Mouse (Mus musculus) hindbrain, embryonic 16.5 days (tissue): ENCODE results near the gene Smo. TPM values are rescaled to one million over a fixed set of nuclear protein-coding genes. Genes with fewer than 3 reads are reported as not detected.

Experiments
- ATAC-seq: fragments of 200-750 bp; cut with Nextera tagmentation; 2 replicates; pipeline ENCODE4 v1.8.0; 2017; ENCODE audit warnings: moderate TSS enrichment, moderate library complexity
- H3K27ac ChIP-seq: fragments of 300-500 bp; sonication (generic); 2 replicates; pipeline ENCODE4 v1.5.1; 2014; ENCODE audit warnings: low read depth, mild to moderate bottlenecking, control low read depth, low read length, moderate library complexity
- H3K27me3 ChIP-seq: fragments of 300-500 bp; sonication (generic); replicated peaks from 2 replicates; pipeline ENCODE4 v1.6.1; 2014; ENCODE audit warnings: low read length; ENCODE audit not compliant: control insufficient read depth, insufficient read depth
- H3K36me3 ChIP-seq: fragments of 300-500 bp; sonication (generic); 2 replicates; pipeline ENCODE4 v1.6.1; 2014; ENCODE audit warnings: mild to moderate bottlenecking, low read length, moderate library complexity, mixed read lengths; ENCODE audit not compliant: control insufficient read depth, insufficient read depth
- H3K4me1 ChIP-seq: fragments of 300-500 bp; sonication (generic); 2 replicates; pipeline ENCODE4 v1.6.1; 2014; ENCODE audit warnings: low read depth, low read length; ENCODE audit not compliant: control insufficient read depth, insufficient read depth
- H3K4me2 ChIP-seq: fragments of 300-500 bp; sonication (generic); 2 replicates; pipeline ENCODE4 v1.6.1; 2014; ENCODE audit warnings: mild to moderate bottlenecking, low read length, control low read depth, moderate library complexity
- H3K4me3 ChIP-seq: fragments of 300-500 bp; sonication (generic); 2 replicates; pipeline ENCODE4 v1.5.1; 2014; ENCODE audit warnings: mild to moderate bottlenecking, low read length, control low read depth, moderate library complexity
- H3K9ac ChIP-seq: fragments of 300-500 bp; sonication (generic); 2 replicates; pipeline ENCODE4 v1.6.1; 2014; ENCODE audit warnings: low read depth, mild to moderate bottlenecking, control low read depth, low read length, moderate library complexity
- H3K9me3 ChIP-seq: fragments of 300-500 bp; sonication (generic); 2 replicates; pipeline ENCODE4 v1.6.1; 2014; ENCODE audit warnings: mild to moderate bottlenecking, low read length, moderate library complexity; ENCODE audit not compliant: control insufficient read depth
- WGBS: fragments of 180-500 bp; shearing (Covaris S2); extraction: QIAGEN DNeasy Blood & Tissue Kit; methylation state at CpG from one replicate; pipeline ENCODE4 v1.1.7; 2014; 5-methylcytosine and 5-hydroxymethylcytosine counted together
- polyA plus RNA-seq: library from polyadenylated mRNA; unstranded; fragments of >200 nt; fragmentation: Nextera tagmentation; extraction: Ambion mirVana; gene quantifications from 2 replicates; pipeline ENCODE4 v1.2.1, GENCODE M21; 2015

The Smo gene
- polyA plus RNA-seq, 1 experiment from 2014 or later = 10.4 TPM

DNA sequence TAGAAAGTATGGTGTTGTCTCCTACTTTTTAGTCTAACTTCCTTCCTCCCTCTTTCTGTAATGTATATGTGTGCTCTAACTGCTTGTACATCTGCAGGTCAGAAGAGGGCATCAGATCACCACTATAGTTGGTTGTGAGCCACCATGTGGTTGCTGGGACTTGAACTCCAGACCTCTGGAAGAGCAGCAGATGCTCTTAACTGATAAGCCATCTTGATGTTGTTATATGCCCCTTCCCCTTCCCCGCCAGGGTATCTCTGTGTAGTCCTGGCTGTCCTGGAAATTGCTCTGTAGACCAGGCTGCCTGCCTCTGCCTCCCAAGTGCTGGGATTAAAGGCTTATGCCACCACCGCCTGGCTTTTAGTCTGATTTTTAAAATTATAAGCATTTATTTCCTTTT is 31.6 kb downstream of the Smo start:
- Histone ChIP-seq H3K36me3 (no peaks in the 10 kb centered on the region), H3K27me3 (no peaks in the 10 kb centered on the region), H3K4me2 (no peak overlapping the region), H3K9me3 (no peaks in the 10 kb centered on the region), H3K27ac (no peak overlapping the region), H3K9ac (no peak overlapping the region), H3K4me3 (no peak overlapping the region), H3K4me1 (peaks cover 7% of the 10 kb centered on the region)
- 96% methylated on average over 2 of the region's 2 CpGs for WGBS
- ATAC-seq = no peak

GRCm38 (mm10) chr6:29767813-29768660 is 32.7 kb downstream of the Smo start, which contains the start of gene Ahcyl2:
Gene Ahcyl2, plus strand, starts transcription at chr6:29768011.
- H3K4me1 ChIP-seq = peaks cover 7% of the 10 kb centered on the region
- H3K9ac ChIP-seq = peak within 1 kb of the TSS; percentile 90
- H3K27me3 ChIP-seq = no peaks in the 10 kb centered on the region
- WGBS = 0% methylated on average over 51 of the region's 61 CpGs
- ATAC-seq = peak; percentile 99
- H3K4me3 ChIP-seq = peak within 1 kb of the TSS; percentile 98
- H3K9me3 ChIP-seq = no peaks in the 10 kb centered on the region
- H3K27ac ChIP-seq = peak within 1 kb of the TSS; percentile 95
- H3K36me3 ChIP-seq = no peaks in the 10 kb centered on the region
- H3K4me2 ChIP-seq = peak within 1 kb of the TSS; percentile 61

DNA sequence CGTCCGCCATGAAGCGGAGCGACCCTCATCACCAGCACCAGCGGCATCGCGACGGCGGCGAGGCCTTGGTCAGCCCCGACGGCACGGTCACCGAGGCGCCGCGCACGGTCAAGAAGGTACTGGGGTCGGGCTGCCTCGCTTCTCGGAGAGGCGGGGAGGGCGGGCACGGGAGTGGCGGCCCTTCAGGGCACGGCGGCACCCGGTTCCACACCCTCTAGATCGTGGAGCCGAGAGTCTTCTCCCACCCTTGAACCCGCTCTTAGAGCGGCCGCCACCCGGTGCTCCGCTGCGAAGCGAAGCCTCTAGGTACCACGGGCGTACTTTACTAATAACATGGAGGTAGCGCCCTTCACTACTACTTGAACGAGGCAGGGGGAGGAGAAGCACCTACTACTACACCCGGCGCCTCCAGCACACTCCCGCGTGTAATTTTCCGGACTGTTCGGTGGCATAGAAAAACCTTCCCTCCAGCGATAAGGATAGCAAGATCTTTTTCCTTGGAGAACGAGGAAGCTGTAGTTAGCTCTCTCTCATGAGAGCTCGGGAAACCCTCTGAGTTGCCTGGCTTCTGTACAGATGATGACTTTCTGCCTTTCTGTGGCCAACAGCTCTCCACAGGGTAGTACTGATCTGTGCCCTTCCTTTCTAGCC is 33.6 kb downstream of the Smo start:
- H3K4me1 ChIP-seq = peaks cover 7% of the 10 kb centered on the region
- H3K27ac ChIP-seq = peak overlapping the region; percentile 95
- peak overlapping the region; percentile 90 for H3K9ac ChIP-seq
- no peaks in the 10 kb centered on the region for H3K27me3 ChIP-seq
- H3K4me3 ChIP-seq = peak overlapping the region; percentile 98
- no peak; the same call in 1 of the 2 replicates for ATAC-seq
- H3K9me3 ChIP-seq = no peaks in the 10 kb centered on the region
- H3K36me3 ChIP-seq = no peaks in the 10 kb centered on the region
- WGBS = under 1% methylated on average over 45 of the region's 50 CpGs
- peak overlapping the region; percentile 61 for H3K4me2 ChIP-seq

- Histone ChIP-seq H3K4me3 (no peak overlapping the region), H3K4me2 (no peak overlapping the region), H3K36me3 (no peaks in the 10 kb centered on the region), H3K27ac (no peak overlapping the region), H3K27me3 (no peaks in the 10 kb centered on the region), H3K4me1 (peaks cover 9% of the 10 kb centered on the region), H3K9ac (no peak overlapping the region), H3K9me3 (no peaks in the 10 kb centered on the region)
- ATAC-seq = no peak
- 55% methylated on average over 2 of the region's 2 CpGs for WGBS
Observed at GRCm38 (mm10) chr6:29770672-29771321, 35.5 kb downstream of the Smo start.

DNA sequence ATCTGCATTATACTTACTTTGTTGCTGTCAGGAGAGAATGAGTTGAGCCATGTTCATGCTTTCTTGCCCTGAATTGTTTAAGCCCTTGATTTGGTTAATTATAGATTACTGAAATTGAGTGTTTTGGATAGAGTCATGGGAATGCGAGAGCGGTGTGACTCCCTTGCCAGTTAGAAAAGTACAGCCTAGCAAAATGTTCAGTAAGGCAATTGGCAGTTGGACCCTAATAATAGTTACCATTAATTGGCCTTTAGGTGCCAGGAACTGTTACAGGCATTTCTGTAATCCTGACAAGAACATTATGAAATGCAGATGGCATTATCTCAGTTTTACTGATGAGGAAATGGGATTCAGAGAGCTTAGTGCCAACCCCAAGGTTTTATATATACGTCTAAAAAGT is 36.9 kb downstream of the Smo start:
- H3K27me3 ChIP-seq = no peaks in the 10 kb centered on the region
- WGBS = 81% methylated on average over 3 of the region's 3 CpGs
- H3K4me2 ChIP-seq = no peak overlapping the region
- no peak overlapping the region for H3K4me3 ChIP-seq
- no peak overlapping the region for H3K9ac ChIP-seq
- H3K36me3 ChIP-seq = no peaks in the 10 kb centered on the region
- H3K9me3 ChIP-seq = no peaks in the 10 kb centered on the region
- H3K27ac ChIP-seq = no peak overlapping the region
- peaks cover 11% of the 10 kb centered on the region for H3K4me1 ChIP-seq
- no peak for ATAC-seq

GRCm38 (mm10) chr6:29774161-29774560 is 38.9 kb downstream of the Smo start:
- Histone ChIP-seq H3K36me3 (no peaks in the 10 kb centered on the region), H3K27ac (no peak overlapping the region), H3K4me1 (peaks cover 11% of the 10 kb centered on the region), H3K27me3 (no peaks in the 10 kb centered on the region), H3K4me3 (no peak overlapping the region), H3K9ac (no peak overlapping the region), H3K4me2 (no peak overlapping the region), H3K9me3 (no peaks in the 10 kb centered on the region)
- no peak for ATAC-seq
- WGBS = 100% methylated on average over 1 of the region's 1 CpGs

DNA sequence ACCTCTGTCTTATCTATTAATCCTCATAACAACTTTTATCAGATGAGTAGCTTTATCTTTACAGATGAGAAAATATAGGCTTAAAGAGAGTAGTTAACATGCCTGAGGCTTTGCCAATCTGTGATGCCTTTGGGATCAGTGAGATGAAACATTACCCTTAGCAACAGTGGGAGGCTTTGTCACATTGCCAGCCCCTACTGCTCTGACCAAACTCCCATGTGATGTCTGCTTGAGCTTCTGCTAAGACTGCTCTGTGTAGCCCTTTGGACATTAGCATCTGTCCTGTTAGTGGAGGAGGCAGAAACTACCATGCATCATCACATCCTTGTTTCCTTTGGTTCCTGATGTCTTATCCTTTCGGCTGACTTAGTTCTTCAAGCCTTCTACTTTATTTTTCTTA is 40.3 kb downstream of the Smo start:
- peak; percentile 58; the same call in 1 of the 2 replicates for ATAC-seq
- H3K4me1 ChIP-seq = peaks cover 5% of the 10 kb centered on the region
- no peaks in the 10 kb centered on the region for H3K9me3 ChIP-seq
- H3K36me3 ChIP-seq = no peaks in the 10 kb centered on the region
- H3K9ac ChIP-seq = no peak overlapping the region
- H3K27me3 ChIP-seq = no peaks in the 10 kb centered on the region
- 87% methylated on average over 1 of the region's 1 CpGs for WGBS
- H3K4me2 ChIP-seq = no peak overlapping the region
- H3K4me3 ChIP-seq = no peak overlapping the region
- no peak overlapping the region for H3K27ac ChIP-seq

GRCm38 (mm10) chr6:29776542-29777237 is 41.4 kb downstream of the Smo start:
- no peak for ATAC-seq
- H3K4me3 ChIP-seq = no peak overlapping the region
- H3K4me1 ChIP-seq = peaks cover 4% of the 10 kb centered on the region; the same call in 1 of the 2 replicates
- H3K9ac ChIP-seq = no peak overlapping the region
- WGBS = 90% methylated on average over 4 of the region's 4 CpGs
- no peaks in the 10 kb centered on the region for H3K9me3 ChIP-seq
- no peak overlapping the region for H3K27ac ChIP-seq
- H3K36me3 ChIP-seq = no peaks in the 10 kb centered on the region
- H3K27me3 ChIP-seq = no peaks in the 10 kb centered on the region
- H3K4me2 ChIP-seq = no peak overlapping the region
